Comparison of ENCODE assay signal across 7 mouse cellular contexts in genomic region chr3:116766963-116767362, GRCm38 (mm10). TPM values are rescaled to one million over a fixed set of nuclear protein-coding genes. Genes with fewer than 3 reads are reported as not detected.
A peak's percentile ranks its signal among the peaks of the same experiment; 100 is the strongest.
DNase-seq lines count a peak whose midpoint lies in the region; ATAC-seq and TF ChIP-seq lines count a peak whose summit lies in the region.
"Not testable (repeated sequence)": the region's sequence is repeated elsewhere in the genome, so short reads cannot be mapped to it uniquely, and the experiment has no call there.

No protein-coding gene starts in this region.

- H3K36me3 ChIP-seq in E14TG2a.4 (ENCODE audit: insufficient read depth, low read length), result peaks cover 15% of the 10 kb centered on the region; the same call in 1 of the 2 replicates

- not testable (repeated sequence) for H3K27me3 ChIP-seq in E14TG2a.4 (ENCODE audit: insufficient read depth, low read length)

- H3K4me3 ChIP-seq in E14TG2a.4 (replicated peaks; ENCODE audit: low read length), result not testable (repeated sequence)

- H3K4me1 ChIP-seq in E14TG2a.4 (replicated peaks; ENCODE audit: low read depth, low read length), result not testable (repeated sequence)

- H3K9me3 ChIP-seq in E14TG2a.4 (ENCODE audit: low read length), result not testable (repeated sequence)

- peak; percentile 67 for ATAC-seq in granulocyte monocyte progenitor cell, adult 5-6 weeks (replicated peaks; ENCODE audit: poor library complexity, severe bottlenecking)

- peak; percentile 76 for TF ChIP-seq CTCF in E14TG2a.4 (conservative IDR thresholded peaks at IDR 0.05; ENCODE audit: low read length)

- peak; percentile 32 for DNase-seq in adipocyte (ENCODE audit: low spot score)
- DNase-seq in cerebellum, postnatal 10 days, result peak; percentile 21 to 23
- peak; percentile 16 for DNase-seq in kidney, adult 9 months
- DNase-seq in lung, postnatal 10 days, result peak; percentile 11
- DNase-seq in retina, embryonic 14.5 days (ENCODE audit: low spot score), result peak; percentile 33

RNA-seq across cellular contexts. Expression of gene Agl, which starts 41.0 kb away (rescaled TPM):
- total RNA-seq in granulocyte monocyte progenitor cell, adult 5-6 weeks (2014; fragmentation: Nextera tagmentation), result 21.0 and 26.1 TPM in 2 replicates
- 11.1 and 12.5 TPM in 2 replicates for total RNA-seq in granulocyte monocyte progenitor cell, adult 5-6 weeks (2017)

RNA-seq across cellular contexts. Expression of gene Slc35a3, which starts 54.3 kb away (rescaled TPM):
- 30.0 and 33.6 TPM in 2 replicates for total RNA-seq in granulocyte monocyte progenitor cell, adult 5-6 weeks (2014; fragmentation: Nextera tagmentation)
- total RNA-seq in granulocyte monocyte progenitor cell, adult 5-6 weeks (2017), result 59.4 and 68.3 TPM in 2 replicates
